Mouse (Mus musculus): ENCODE data around the gene B3galt5. TPM values are rescaled to one million over a fixed set of nuclear protein-coding genes. Genes with fewer than 3 reads are reported as not detected.

Gene B3galt5
- 1.1 and 1.3 TPM in 2 replicates for total RNA-seq (2015)
- total RNA-seq (2017), result 0.46 and 1.7 TPM in 2 replicates

DNA sequence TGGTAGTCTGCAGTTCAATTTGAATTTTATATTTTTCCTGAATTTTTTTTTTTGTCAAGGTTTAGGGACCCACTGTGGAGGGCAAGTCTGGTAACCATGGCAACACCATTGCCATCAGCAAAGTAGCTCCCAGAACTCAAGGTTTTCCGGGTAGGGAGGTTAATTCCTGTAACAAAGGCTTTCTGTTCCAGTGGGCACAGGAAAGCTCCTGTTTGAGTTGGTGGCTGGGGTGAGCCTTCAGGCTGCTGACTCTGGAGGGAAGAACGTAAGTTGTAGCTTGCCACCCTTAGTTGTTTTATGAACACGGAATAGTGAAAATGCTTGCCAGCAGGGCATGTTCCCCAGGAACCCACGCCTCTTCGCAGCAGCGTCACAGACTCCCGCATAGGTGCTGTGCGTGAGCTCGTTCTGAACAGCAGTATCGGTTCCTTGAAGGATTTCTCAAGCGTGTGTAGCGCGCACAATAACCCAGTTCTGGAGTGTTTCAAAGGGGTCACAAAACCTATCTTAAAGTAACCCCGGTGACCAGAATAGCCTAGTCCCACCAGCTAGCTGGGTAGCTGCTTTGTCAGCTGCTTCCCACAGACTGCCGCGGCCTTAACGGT lies at the start of gene B3galt5:
B3galt5 (plus strand) TSS at position 436 of the 605 bp plus-strand sequence.
- no peak for ATAC-seq (replicated peaks; ENCODE audit: poor library complexity)

DNA sequence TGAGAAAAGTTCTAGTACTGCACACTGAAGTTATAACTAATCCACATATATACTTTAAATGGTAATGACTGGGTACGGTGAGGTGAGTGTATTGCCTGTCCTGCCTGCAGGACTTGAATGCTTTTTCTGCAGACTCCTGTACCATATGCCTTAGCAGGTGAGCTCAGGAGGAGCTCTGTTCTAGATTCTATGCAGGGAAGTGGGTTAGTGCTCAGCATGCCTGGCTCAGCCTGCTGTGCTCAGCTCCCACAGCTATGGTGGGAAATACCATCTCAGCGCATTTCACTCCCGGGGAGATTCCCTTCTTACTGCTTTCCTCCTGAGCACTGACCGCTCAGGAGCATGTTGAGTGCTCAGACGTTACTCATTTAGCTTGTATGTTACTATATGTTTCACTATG lies 48.0 kb upstream of the B3galt5 start:
- ATAC-seq (replicated peaks; ENCODE audit: poor library complexity), result no peak

DNA sequence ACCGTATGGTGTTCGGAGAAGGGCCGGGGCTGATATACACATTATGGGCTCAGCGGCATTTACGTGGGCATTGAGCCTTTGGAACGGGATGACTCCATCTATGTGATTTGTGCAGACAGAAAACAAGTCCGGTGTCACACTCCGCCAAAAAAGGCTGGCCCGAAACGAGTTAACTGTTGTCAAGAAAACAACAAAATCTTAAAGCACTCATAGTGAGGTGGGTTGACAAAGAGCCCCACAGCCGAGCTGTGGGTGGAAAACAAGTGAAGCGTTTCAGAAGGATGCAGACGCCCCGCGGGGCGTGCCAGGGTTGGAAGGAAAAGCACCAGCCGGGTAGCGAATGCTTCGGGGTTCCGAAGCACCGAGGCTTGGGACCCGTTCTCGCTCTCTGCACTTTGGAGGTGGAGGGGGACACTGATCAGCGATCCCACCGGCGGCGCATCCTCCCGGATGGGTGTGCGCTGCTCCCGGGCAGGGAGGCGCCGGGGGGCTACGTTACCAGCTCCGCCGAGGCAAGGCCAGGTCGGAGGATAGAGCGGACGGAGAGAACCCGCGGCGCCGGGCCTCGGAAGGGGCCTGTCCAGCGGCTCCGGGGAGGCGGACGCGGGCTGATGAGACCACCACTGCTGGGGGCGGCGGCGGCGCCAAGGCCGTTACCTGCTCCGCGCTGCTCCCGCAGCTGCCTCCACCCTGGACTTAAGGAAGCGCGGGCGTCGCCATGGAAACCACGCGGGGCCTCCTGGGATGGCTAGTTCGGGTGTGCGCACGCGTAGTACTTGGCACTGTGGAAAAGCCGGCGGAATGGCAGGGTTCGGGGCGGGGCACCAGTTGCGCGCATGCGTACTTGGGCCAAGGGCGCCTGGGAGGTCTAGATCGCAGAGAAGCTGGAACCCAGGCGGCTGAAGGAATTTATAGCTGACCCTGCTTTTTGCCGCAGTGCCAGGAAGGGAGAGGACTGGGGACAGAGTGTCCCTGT lies 43.8 kb upstream of the B3galt5 start, which contains the start of gene Lca5l:
Lca5l (minus strand) TSS at position 741 of the 976 bp plus-strand sequence.
- ATAC-seq (replicated peaks; ENCODE audit: poor library complexity), result peak; percentile 97

DNA sequence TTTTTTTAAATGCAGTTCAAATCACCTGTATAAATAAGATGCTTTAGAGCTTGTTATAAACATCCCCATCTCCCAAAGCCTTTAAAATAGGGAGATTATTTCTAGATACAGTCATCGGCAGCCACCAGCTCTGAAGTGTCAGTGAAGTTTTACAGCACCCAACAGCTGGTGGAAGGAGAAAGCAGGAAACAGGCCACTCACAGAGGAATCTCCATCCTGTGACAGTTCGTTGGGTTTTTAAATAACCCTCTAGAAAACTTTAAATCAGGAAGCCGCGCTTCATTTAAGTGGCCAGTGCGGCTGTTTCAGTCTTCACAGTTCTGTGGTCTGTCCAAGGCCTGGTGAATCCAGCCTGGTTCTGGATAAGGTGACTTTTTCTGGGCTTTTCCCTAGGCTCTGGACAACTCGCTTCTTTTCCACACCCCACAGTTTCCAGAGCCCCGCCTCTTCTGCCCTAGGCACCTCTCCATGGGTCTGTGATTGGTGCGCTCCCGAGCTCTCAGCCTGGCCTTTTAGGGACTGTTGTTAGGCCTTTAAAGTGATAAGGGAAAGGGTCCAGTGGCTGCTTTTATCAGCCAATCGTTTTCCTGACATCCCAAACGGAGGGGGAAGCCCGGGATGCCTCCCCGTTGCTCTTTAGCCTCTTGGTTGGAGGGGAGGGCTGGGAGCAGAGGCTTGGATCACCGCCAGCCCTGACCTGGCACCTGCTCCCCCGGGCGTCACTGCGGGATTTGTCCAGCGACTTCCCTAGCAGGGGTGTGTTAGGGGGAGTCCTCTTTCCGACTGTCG lies 35.5 kb upstream of the B3galt5 start, which contains the start of gene Sh3bgr:
Sh3bgr (plus strand) TSS at position 538 of the 789 bp plus-strand sequence.
- peak; percentile 42 for ATAC-seq (replicated peaks; ENCODE audit: poor library complexity)

DNA sequence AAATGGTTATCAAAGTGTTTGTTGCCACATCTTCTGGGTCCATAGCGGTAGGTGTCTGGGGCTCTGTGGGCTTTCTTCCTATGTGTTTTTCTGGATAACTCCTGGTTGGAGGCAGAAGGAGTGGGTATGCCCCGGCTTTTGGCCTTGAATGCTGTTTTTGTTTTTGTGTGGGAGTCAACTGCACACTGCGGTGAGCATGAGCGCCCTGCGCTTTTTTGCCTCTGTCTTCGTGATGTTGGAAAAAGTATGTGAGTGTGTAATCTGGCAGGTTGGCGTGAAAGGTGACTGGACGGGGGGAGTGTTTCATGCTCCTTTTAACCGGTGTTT lies 34.9 kb upstream of the B3galt5 start:
- ATAC-seq (replicated peaks; ENCODE audit: poor library complexity), result peak; percentile 48; the same call in 1 of the 2 replicates

DNA sequence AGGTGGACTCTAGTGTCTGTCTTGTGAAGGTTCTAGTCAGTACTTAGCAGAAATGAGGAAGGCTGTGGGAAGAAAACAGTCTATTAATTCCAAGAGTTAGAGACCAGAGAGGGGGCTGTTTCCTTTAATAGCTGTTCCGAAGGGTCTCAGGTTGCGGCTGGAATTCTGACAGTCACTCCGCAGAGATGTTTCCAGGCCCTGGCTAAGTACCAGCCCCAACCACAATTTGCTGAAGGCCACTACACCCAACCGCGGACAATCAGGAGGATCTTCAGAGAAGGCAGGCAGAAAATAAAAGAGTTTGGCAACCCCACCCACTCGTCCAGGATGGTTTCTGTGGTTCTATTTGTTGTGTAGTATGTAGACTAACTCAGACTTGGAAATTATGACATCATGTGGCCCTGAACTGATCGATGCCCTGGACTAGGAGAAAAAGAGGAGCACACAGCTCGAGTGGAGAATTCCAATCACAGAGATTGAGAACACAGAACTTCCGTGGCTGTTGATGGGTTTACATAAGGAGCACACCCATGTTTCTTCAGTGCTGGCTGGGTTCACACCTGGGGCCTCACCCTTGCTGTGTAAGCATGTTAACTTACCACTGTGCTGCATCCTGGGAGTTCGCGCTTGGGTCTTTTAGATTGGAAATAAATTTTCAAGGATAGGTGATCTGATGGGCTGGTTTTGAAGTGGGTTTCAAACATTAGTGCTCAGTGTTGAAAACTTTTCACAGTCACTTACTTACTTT lies 33.9 kb upstream of the B3galt5 start:
- ATAC-seq (replicated peaks; ENCODE audit: poor library complexity), result no peak

DNA sequence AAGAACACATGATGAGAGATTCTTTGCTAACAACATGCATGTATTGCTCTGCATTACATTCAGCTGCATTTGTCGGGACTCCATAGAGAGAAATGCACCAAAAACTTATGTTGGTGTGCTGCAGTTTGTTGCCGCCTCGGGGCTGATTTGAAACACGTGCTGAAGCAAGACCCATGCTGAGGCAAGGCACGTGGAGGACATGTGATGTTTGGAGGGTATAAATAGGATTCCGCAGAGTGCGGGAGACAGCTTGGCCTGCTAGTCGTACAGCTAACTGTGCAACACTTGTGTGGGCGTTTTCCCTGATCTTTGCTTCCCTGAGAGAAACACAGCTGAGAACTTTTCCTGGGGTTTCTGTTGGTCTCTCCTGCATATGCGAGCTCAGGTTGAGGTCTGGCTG lies 25.8 kb upstream of the B3galt5 start:
- no peak for ATAC-seq (replicated peaks; ENCODE audit: poor library complexity)

DNA sequence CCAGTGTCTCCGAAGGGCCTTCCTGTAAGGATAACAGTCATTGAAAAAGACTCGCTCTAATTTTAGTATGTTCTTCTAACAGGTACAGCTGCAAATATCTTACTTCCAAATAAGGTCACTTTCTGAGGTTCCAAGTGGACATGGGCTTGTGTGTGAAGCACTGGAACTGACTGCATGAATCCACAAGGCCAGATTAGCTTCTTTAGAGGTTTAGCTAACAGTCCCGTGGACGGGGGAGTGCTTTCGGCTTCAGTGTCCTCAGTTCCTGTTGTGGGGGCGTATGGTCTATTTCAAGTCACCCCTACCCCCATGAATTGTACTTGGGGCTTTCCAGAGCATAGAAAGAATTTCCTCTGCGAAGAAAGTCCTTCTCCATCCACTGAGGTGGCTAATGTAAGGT lies 24.7 kb upstream of the B3galt5 start:
- ATAC-seq (replicated peaks; ENCODE audit: poor library complexity), result no peak

DNA sequence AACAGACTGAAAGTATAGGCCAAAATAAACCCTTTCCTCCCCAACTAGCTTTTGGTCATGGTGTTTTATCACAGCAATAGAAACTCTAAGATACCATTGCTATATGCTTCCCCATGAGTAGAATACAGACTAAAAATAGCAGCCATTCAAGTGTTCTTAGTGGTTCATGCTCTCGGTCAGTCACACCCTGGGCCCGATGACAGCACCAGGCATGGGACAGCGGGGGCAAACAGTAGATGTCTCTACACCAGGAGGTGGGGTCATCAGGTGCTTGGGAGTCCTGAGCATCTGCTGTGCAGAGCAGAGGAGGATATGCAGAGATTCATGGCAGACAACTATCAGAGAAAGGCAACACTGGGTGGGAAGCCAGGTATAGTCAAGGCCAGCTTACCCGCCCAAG lies 22.6 kb upstream of the B3galt5 start:
- no peak for ATAC-seq (replicated peaks; ENCODE audit: poor library complexity)

DNA sequence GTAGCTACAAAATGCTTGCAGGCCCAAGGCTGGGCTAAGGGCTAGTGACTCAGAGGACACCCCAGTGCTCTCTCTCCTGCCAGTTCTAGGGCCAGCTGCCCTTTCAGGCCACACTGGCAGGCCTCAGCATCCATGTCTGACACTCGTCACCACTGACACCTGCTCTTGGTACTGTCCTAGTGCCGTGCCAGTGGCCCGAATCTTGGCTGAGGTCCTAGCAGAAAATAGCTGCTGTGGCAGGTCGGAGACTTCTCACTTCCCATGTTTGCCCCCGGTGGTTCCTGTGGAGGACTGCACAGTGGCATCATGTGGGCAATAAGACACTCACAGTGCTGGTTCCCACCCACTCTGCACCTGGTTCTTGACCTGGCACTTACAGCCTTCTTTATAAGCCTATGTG lies 14.1 kb upstream of the B3galt5 start:
- 0 out of 2 replicates have a peak, but pooled peaks have one; percentile 23 for ATAC-seq (replicated peaks; ENCODE audit: poor library complexity)

DNA sequence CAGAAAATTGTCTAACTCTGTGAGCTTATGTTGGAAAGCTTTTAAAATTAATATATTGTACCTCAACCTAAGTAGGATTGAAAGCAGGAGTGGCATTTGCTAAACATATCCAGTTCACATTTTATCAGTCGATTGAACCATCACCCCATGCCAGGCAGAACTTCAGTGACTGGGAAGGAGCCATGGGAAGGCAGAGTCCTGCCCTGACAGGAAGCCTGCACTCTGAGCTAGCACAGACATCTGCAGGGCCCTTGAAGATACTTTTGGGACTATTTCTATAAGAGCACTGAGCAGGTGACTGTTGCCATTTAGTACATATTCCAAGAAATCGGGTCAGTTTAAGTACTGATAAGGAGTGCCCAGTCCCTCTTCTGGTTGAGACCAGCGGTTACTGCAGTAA lies 13.6 kb upstream of the B3galt5 start:
- no peak for ATAC-seq (replicated peaks; ENCODE audit: poor library complexity)

DNA sequence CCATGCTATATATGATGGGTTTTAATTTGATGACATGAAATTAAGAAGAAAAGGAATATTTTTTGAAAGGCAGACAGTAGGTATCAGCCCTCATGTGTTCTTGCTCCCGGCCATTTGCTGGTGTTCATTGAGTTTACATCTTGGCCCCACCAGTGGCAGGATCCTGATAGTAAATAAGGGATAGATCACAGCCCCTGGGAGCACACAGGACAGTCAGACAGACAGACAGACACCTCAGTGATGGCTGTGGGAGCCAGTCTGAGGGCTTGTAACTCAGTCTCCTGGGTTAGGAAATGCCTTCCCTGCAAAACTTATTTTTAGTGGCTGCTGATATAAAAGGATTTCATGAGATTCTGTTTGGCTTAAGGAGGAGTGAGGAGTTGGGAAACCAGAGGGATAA lies 13.1 kb upstream of the B3galt5 start:
- ATAC-seq (replicated peaks; ENCODE audit: poor library complexity), result no peak

DNA sequence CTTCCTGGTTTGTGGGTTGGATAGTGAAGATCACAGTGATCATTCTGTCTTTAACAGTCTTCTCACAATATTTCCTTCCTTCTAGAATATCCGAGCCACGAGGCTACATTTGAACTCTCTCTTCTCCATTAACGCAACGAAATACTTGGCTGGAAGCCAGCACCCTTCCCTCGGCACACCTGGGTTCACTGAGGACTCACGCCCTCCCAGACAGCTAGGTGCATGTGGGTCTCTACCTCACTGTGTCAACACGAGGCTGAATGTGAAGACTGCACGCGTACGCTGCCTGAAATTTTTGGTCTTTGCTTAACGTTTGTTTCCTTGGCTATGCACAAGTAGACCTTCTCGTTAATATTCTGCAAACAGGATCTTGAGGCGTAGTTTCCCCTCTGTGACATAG lies 7.2 kb upstream of the B3galt5 start:
- ATAC-seq (replicated peaks; ENCODE audit: poor library complexity), result no peak

DNA sequence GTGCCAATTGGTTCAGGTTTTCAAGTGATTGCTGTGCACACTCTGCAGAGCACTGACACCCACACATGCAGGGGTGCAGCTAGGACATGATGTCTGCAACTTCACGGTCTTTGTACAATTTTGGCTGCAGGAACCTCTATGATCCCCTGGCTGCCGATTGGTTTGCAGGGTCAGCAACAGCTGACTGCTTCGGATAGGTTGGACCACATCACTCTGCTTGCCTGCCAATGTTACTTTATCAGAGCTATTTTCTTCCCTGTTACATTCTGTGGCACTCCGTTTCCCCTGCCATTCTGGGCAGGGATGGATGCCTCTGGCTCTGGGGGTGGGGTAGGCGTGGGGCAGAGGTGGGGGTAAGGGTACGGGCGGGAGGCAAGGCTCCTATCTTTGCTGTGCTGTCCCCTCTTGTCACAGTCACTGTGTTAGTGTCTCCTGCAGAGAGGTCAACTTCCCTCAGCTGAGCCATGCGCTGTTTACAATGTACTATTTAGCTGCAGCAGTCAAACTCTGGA lies 6.5 kb upstream of the B3galt5 start:
- no peak for ATAC-seq (replicated peaks; ENCODE audit: poor library complexity)

DNA sequence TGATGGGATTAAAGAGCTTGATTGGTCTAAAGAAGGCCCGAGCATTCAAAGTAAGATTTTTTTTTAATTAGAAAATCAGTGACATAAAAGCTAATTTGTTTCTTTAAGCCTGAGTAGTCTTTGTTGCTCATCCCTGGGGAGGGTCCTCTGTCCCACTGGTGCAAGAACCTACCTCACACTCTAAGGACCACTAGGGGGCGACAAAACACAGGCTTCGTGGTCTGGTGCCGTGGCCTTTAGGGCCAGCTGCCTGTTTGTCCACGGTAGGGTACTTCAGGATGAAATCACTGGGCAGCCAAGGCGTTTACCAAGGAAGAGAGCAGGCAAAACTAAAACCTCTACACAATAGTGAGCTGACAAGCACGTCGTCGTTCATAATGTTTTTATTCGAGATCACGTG lies 5.2 kb upstream of the B3galt5 start:
- ATAC-seq (replicated peaks; ENCODE audit: poor library complexity), result peak; percentile 95

DNA sequence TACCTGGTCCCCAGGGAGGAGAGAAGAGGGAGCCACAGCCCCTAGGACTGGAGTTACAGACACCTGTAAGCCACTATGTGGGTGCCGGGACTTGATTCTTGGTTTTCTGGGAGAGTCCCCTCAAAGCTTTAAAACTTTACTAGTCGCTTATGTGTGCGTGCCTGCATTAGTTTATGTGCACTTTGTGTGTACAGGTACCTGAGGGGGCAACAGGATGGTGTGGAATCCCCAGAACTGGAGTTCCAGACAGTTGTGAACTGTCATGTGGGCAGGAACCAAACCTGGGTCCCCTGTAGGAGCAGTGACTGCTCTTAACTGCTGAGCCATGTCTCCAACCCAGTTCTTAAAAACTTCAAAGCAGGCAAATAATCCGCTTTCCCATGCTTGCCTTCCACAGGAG lies 4.3 kb upstream of the B3galt5 start:
- no peak for ATAC-seq (replicated peaks; ENCODE audit: poor library complexity)

DNA sequence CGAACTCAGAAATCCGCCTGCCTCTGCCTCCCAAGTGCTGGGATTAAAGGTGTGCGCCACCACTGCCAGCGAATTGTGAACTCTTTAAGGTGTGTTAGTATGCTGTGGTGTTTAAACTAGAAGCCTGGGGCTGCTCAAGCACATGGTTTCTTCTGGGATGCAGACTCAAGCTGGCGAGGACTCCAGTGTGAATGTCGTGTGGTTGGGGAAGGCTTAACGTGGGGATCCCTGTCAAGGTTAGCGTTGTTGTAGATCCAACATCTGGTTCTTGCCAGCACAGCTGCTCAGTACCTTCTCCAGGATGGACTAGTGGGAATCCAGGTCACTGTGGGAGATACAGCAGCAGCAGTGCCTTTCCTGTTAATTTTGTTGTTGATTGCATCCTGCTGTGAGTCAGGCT lies 3.6 kb upstream of the B3galt5 start:
- no peak for ATAC-seq (replicated peaks; ENCODE audit: poor library complexity)

DNA sequence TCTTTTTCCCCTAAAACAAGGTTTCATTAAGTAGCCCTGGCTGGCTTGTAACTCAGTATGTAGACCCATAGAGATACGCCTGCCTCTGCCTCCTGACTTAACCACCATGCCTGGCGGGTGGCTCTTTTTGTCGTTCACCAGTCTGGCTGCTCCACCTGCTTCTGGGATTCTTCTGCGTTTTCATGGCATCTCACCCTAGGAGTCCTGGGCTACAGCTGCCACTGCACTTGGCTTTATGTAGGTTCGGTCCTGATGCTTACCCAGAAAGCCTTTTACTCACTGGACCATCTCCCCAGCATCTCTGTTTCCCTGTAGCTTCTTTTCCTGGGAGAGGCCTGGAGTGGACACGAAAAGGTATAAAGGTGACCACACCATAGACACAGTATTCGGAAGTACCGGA lies 1.6 kb upstream of the B3galt5 start:
- ATAC-seq (replicated peaks; ENCODE audit: poor library complexity), result no peak

DNA sequence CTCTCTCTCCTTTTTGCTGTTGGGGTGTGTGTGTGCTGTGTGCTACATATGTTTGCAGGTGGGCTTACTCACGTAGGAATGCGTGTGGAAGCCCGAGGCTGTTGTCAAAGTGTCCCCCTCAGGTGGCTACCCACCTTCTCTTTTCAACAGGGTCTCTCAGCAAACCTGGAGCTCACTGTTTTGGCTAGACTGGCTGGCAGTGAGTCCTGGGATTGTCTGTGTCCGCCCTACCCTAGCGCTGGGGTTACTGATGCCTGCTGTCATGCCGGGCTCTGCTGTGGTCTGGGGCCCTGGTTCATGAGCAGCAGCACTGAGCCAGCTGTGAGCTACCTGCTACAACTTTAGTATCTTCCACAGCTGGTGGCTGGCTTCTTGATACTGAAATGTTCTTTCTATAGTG lies 8.9 kb downstream of the B3galt5 start:
- ATAC-seq (replicated peaks; ENCODE audit: poor library complexity), result no peak

DNA sequence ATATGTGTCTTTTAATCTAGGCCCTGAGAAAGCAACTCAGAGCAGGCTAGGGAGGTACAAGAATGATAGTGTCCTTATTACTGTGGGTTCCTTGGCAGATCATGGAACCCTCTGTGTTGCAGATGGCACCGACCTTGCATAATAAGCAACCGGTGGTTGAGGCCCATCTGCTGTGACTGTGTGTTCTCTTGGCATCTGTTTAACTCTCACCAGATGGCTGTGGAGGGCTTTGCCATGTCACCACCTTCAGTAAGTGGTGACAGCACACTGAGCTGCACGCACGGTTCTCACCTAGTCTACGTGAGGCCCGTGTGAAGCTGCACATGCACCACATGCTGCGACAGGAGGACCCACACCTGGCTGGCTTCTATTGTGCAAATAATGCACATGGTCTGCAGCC lies 14.0 kb downstream of the B3galt5 start:
- no peak for ATAC-seq (replicated peaks; ENCODE audit: poor library complexity)
